Mouse (Mus musculus) ovary, postnatal 10 days (tissue): Measurements from ENCODE around the gene H2al1m.
"Not testable (repeated sequence)": the region's sequence is repeated elsewhere in the genome, so short reads cannot be mapped to it uniquely, and the experiment has no call there.

Source experiments
- DNase-seq: peaks from one replicate; pipeline ENCODE4 v3.0.0; 2022; ENCODE audit warnings: low spot score

The H2al1m gene

GRCm38 (mm10) chrX:9327954-9328353 is 44.4 kb downstream of the H2al1m start:
- DNase-seq: not testable (repeated sequence)

DNA sequence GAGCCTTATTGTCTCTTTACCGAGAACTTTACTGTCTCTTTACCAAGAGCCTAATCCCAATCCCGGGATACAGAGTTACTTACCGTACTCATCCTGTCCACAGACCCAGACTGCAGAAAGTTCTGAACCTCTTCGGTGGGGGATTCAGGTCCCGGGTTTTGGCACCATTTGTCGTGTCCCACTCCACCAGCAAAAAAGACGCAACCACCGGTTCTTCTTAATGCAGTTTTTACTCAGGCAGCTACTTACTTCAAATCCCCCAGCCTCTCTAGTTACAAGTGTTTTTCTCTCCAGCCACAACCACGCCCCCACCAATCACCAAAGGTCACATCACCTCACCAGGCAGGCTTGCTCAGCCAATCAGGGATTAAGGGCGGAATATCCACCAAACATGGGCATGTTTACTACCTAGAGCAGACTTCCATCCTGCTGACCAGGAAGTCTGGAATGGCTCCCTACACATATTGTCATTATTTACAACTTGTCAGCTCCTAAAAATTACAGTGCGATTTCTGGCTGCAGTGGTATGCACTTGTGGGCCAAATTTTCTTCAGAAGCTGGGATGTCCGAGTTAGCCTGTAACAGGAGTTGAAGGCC is 48.9 kb downstream of the H2al1m start:
- not testable (repeated sequence) for DNase-seq

- DNase-seq: peak; percentile 26
Observed at GRCm38 (mm10) chrX:9333035-9333434, 49.5 kb downstream of the H2al1m start.
